Mouse (Mus musculus) liver, adult 2 months (tissue): ENCODE data around the gene Sorbs2.

Source experiments
- CTCF ChIP-seq: fragments of 200-500 bp; IDR thresholded peaks from 2 replicates; pipeline ENCODE4 v1.5.1; 2011; ENCODE audit warnings: low read depth, low read length, control low read depth
- POLR2A ChIP-seq: fragments of 200-500 bp; IDR thresholded peaks from 2 replicates; pipeline ENCODE4 v1.6.1; 2011; ENCODE audit warnings: low read length, control low read depth; ENCODE audit not compliant: insufficient read depth; ENCODE audit errors: extremely low read depth

GRCm38 (mm10) chr8:45829985-45830548 lies 322.5 kb downstream of the Sorbs2 start:
- TF ChIP-seq CTCF (no peak), POLR2A (no peak)
